Mouse (Mus musculus) liver, embryonic 11.5 days (tissue): Measurements from ENCODE around the gene Rnf207. TPM values are rescaled to one million over a fixed set of nuclear protein-coding genes. Genes with fewer than 3 reads are reported as not detected.

Source experiments
- ATAC-seq: fragments of 200-750 bp; cut with Nextera tagmentation; replicated peaks from 2 replicates; pipeline ENCODE4 v1.8.0; 2017; ENCODE audit warnings: moderate number of reproducible peaks, mild to moderate bottlenecking, moderate TSS enrichment, moderate library complexity; ENCODE audit not compliant: low FRiP score
- DNase-seq: peaks from one replicate; pipeline ENCODE4 v3.0.0-alpha.2; 2017; ENCODE audit warnings: low spot score
- H3K27ac ChIP-seq: fragments of 300-500 bp; sonication (generic); 2 replicates; pipeline ENCODE4 v1.5.1; 2014; ENCODE audit warnings: mild to moderate bottlenecking, low read depth, low read length, control low read depth
- H3K27me3 ChIP-seq: fragments of 300-500 bp; sonication (generic); replicated peaks from 2 replicates; pipeline ENCODE4 v1.6.1; 2014; ENCODE audit warnings: low read length, mixed read lengths; ENCODE audit not compliant: control insufficient read depth, insufficient read depth
- H3K36me3 ChIP-seq: fragments of 300-500 bp; sonication (generic); 2 replicates; pipeline ENCODE4 v1.6.1; 2014; ENCODE audit warnings: mild to moderate bottlenecking, low read length, moderate library complexity, mixed read lengths; ENCODE audit not compliant: control insufficient read depth, insufficient read depth
- H3K4me1 ChIP-seq: fragments of 300-500 bp; sonication (generic); replicated peaks from 2 replicates; pipeline ENCODE4 v1.6.1; 2014; ENCODE audit warnings: low read length, mixed read lengths; ENCODE audit not compliant: control insufficient read depth, insufficient read depth
- H3K4me2 ChIP-seq: fragments of 300-500 bp; sonication (generic); 2 replicates; pipeline ENCODE4 v1.6.1; 2014; ENCODE audit warnings: mild to moderate bottlenecking, control low read depth, moderate library complexity
- H3K4me3 ChIP-seq: fragments of 300-500 bp; sonication (generic); 2 replicates; pipeline ENCODE4 v1.5.1; 2014; ENCODE audit warnings: low read depth, low read length, control low read depth
- H3K9ac ChIP-seq: fragments of 300-500 bp; sonication (generic); 2 replicates; pipeline ENCODE4 v1.6.1; 2014; ENCODE audit warnings: low read depth, low read length, control low read depth
- H3K9me3 ChIP-seq: fragments of 300-500 bp; sonication (generic); 2 replicates; pipeline ENCODE4 v1.6.1; 2016; ENCODE audit warnings: low read length, inconsistent platforms, mixed read lengths; ENCODE audit not compliant: control insufficient read depth
- WGBS: fragments of 180-500 bp; shearing (Covaris S2); extraction: QIAGEN DNeasy Blood & Tissue Kit; methylation state at CpG from one replicate; pipeline ENCODE4 v1.1.7; 2014; 5-methylcytosine and 5-hydroxymethylcytosine counted together
- polyA plus RNA-seq: library from polyadenylated mRNA; unstranded; fragments of >200 nt; fragmentation: Nextera tagmentation; extraction: Ambion mirVana; gene quantifications from 2 replicates; pipeline ENCODE4 v1.2.1, GENCODE M21; 2014

The Rnf207 gene
- polyA plus RNA-seq, 1 experiment from 2014 or later: 0.97 TPM

DNA sequence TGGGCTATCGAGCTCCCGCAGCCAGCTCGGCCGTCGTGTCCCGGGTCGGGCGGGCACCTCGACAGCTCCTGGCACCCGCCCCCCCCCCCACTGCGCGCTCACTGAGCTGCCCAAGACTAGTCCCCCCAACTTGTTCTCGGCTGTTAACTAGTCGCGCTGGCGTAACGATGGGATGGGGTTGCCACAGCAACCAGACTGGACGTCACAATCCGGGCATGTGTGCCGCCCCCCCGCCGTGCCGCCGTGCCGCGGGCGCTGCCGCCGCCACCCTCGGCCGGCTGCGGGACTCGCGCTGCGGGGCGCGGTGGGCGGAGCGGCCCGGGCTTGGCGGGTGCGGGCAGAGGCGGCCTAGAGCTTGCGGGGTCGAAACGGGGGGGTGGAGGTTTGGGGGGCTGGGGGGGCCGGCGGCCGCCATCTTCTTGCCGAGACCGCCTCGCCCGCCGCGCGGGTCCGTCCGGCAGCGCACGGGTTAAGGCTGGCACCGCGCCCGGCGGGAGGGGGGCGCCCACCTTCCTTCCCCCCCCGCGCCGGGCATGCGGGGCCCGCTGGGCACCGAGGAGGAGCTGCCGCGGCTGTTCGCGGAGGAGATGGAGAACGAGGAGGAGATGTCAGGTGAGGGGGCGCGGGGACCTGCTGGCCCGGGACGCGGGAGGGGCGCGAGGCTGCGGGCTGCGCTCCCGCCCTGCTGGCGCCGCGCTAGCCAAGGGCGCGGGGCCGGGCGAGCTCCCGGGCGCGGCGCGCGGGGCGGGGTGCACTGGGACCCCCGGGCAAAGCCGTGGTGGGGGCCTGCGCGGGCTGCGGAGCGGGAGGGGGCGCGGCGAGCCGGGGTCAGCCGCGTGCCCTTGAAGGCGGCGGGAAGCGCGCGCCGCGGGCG, 19.9 kb upstream of the Rnf207 start, which contains the start of gene Chd5:
Chd5 (plus strand) TSS at position 233 of the 874 bp plus-strand sequence.
- Histone ChIP-seq H3K9me3 (no peaks in the 10 kb centered on the region), H3K36me3 (peaks cover 14% of the 10 kb centered on the region), H3K9ac (no peak within 1 kb of the TSS), H3K4me2 (peak within 1 kb of the TSS; percentile 78), H3K27ac (no peak within 1 kb of the TSS), H3K4me1 (peaks cover 7% of the 10 kb centered on the region; the same call in 1 of the 2 replicates), H3K4me3 (peak within 1 kb of the TSS; percentile 52), H3K27me3 (peaks cover 48% of the 10 kb centered on the region)
- DNase-seq: no peak
- ATAC-seq: no peak
- WGBS: 3% methylated on average over 78 of the region's 120 CpGs

DNA sequence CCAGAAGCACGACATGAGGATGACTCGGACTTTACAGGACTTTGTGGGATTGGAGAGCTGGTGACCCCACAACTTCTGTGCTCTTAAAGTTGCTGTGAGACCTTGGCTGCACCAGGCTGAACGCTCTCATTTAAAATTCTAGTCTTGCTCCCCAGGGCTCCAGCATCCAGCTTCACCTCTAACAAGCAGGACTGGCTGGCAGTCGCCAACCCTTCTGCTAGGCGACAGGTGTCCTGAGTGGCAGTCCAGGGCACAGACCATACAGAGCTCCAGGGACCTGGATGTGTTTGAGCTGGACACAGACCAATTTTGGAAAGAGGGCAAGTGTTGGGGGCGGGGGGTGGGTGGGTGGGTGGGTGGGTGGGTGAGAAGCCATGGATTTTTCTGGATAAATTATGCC, 19.0 kb upstream of the Rnf207 start:
- H3K4me3 ChIP-seq: no peak overlapping the region
- DNase-seq (no peak), ATAC-seq (no peak)
- no peak overlapping the region for H3K4me2 ChIP-seq
- no peak overlapping the region for H3K27ac ChIP-seq
- H3K9ac ChIP-seq: no peak overlapping the region
- 35% methylated on average over 6 of the region's 6 CpGs for WGBS
- H3K4me1 ChIP-seq: peaks cover 7% of the 10 kb centered on the region; the same call in 1 of the 2 replicates
- peaks cover 48% of the 10 kb centered on the region for H3K27me3 ChIP-seq
- no peaks in the 10 kb centered on the region for H3K9me3 ChIP-seq
- peaks cover 22% of the 10 kb centered on the region for H3K36me3 ChIP-seq

DNA sequence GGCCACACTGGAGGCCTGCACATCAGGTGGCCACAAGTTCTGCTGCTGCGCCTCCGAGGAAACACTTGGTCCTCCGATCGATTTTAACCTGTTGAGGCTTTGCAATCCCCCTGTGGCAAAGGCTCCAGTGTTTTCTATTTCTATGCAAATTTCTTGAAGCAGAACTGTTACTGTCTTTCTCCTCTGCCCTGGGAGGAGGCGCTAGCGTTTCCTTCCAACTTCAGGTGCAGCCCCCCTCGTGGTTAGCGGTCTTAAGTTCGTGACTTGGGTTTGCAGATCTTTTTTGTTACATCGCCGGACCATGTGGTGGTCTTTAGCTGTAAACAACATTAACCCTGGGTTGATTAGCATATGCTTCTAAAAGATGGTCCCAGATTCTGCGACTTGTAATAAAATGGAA, 14.8 kb upstream of the Rnf207 start:
- no peak for DNase-seq
- WGBS: 93% methylated on average over 12 of the region's 12 CpGs

DNA sequence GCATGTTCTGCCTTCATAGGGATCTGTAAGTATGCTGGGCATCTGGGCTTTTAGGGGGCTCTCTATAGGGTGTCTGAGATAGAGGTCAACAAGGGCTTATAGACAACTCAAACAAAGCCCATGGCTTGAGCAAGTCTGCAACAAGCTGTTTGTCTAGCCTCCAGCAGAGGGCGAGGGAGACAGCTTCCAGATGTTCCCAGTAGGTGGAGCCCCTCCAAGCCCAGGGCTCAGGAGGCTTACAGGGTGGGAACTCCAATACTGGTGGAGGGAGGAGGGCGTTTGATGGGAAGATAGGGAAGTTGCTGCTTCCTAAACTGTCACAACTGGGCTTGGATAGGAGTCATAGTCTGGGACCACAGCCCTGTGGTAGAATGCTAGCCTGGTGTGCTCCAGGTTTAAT, 14.2 kb upstream of the Rnf207 start:
- Histone ChIP-seq H3K27me3 (peaks cover 14% of the 10 kb centered on the region), H3K9me3 (no peaks in the 10 kb centered on the region), H3K27ac (no peak overlapping the region), H3K4me1 (0 out of 2 replicates have a peak, but pooled peaks cover 6% of the 10 kb centered on the region), H3K4me3 (no peak overlapping the region), H3K4me2 (no peak overlapping the region), H3K9ac (no peak overlapping the region), H3K36me3 (peaks cover 63% of the 10 kb centered on the region)
- DNase-seq (no peak), ATAC-seq (peak; percentile 64; the same call in 1 of the 2 replicates)
- WGBS: 38% methylated on average over 2 of the region's 2 CpGs

More for the DNA sequence above, 14.8 kb upstream of the Rnf207 start:
- H3K9me3 ChIP-seq: no peaks in the 10 kb centered on the region
- no peak overlapping the region for H3K27ac ChIP-seq
- H3K36me3 ChIP-seq: peaks cover 60% of the 10 kb centered on the region
- H3K27me3 ChIP-seq: peaks cover 20% of the 10 kb centered on the region
- no peak overlapping the region for H3K4me3 ChIP-seq
- no peak overlapping the region for H3K9ac ChIP-seq
- no peak for ATAC-seq
- no peak overlapping the region for H3K4me2 ChIP-seq
- 0 out of 2 replicates have a peak, but pooled peaks cover 6% of the 10 kb centered on the region for H3K4me1 ChIP-seq

DNA sequence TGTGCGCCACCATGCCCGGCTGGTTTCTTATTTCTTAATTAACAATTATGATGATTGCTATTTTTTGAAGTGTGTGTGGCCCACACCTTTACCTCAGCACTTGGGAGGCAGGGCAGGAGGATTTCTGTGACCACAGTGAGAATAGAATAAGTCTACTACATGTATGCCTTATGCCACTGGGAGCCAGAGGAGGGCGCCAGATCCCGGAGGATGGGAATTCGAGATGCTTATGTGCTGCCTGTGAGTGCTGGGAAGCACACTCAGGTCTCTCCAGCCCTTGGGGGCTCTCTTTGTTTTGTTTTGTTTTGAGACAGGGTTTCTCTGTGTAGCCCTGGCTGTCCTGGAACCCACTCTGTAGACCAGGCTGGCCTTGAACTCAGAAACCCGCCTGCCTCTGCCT, 9.9 kb upstream of the Rnf207 start:
- Histone ChIP-seq H3K4me3 (no peak overlapping the region), H3K36me3 (peaks cover 55% of the 10 kb centered on the region), H3K9ac (no peak overlapping the region), H3K4me2 (no peak overlapping the region), H3K27me3 (no peaks in the 10 kb centered on the region), H3K4me1 (peaks cover 20% of the 10 kb centered on the region), H3K9me3 (no peaks in the 10 kb centered on the region), H3K27ac (no peak overlapping the region)
- 81% methylated on average over 6 of the region's 6 CpGs for WGBS
- ATAC-seq (no peak), DNase-seq (no peak)

DNA sequence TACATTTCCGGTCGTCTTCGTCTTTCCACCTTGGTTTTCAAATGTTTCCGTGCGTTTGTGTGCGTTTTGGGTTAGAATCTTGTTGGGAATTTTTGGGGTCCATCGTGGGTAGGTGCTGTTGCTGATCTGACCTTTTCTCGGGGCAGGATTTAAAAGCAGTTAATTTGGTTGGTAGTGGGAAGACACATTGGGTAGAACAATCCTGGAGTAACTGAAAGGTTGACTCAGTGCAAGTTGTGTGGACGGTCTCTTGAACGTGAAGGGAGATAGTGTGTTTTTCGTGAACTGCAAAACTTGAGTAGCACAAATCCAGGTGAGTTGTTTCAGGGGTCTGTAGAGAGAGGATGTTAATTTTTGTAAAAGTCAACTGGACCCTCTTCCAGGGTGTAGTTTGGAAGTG, 7.8 kb upstream of the Rnf207 start:
- Histone ChIP-seq H3K27me3 (no peaks in the 10 kb centered on the region), H3K4me1 (peaks cover 20% of the 10 kb centered on the region), H3K9ac (peak overlapping the region; percentile 99), H3K4me2 (peak overlapping the region; percentile 95), H3K4me3 (peak overlapping the region; percentile 97), H3K9me3 (no peaks in the 10 kb centered on the region), H3K36me3 (peaks cover 35% of the 10 kb centered on the region), H3K27ac (peak overlapping the region; percentile 84; the same call in 1 of the 2 replicates)
- ATAC-seq: no peak
- under 1% methylated on average over 11 of the region's 11 CpGs for WGBS
- no peak for DNase-seq

DNA sequence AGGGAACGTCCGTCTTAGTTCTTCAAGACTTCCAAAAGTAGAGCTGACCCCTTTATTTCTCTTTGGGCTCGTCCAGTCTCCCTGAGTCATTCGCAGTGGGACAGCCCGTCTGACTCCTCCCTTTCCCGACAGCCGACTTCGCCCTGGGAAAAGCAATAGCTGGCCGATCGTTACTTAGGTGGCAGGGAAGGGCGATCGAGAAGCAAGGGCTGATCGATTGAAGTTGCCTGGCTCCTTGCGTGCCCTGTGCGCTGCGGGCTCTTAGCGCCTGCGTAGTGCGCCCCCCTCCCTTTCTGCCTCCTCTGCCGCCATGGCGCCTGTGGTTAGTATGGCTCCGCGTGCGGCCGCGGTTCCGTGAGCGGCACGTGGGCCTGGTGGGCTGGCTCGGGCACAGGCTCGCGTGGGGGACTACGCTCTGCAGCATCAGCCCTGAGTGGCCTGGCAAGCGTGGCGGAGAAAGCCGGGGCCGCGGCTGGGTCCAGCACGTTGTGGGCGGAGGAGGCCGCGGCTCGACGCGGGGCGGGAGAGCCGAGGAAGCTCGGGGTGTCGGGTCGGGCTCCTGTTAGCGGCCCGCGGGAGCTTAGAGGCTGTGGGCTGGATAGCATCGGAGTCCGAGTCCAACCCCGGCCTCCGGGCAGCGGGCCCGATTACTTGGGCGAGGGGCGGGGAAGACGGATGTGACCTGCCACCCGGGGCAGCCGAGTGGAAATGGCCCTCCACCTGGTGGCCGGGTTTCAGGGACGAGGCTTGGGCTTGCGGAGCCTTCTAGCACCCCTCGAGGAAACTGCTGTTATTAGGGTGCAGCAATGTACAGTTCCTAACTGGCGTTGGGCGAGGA, 7.0 kb upstream of the Rnf207 start, which contains the start of gene Rpl22:
Rpl22 (plus strand) TSS at position 169 of the 838 bp plus-strand sequence.
- DNase-seq (peak; percentile 84), ATAC-seq (peak; percentile 97)
- WGBS: under 1% methylated on average over 70 of the region's 70 CpGs
- no peaks in the 10 kb centered on the region for H3K27me3 ChIP-seq
- no peaks in the 10 kb centered on the region for H3K9me3 ChIP-seq
- peak within 1 kb of the TSS; percentile 95 for H3K4me2 ChIP-seq
- H3K36me3 ChIP-seq: peaks cover 27% of the 10 kb centered on the region
- peak within 1 kb of the TSS; percentile 84 for H3K27ac ChIP-seq
- peak within 1 kb of the TSS; percentile 97 for H3K4me3 ChIP-seq
- peaks cover 20% of the 10 kb centered on the region for H3K4me1 ChIP-seq
- H3K9ac ChIP-seq: peak within 1 kb of the TSS; percentile 99
